Mouse (Mus musculus) heart, adult 2 months (tissue): ENCODE results near the gene Bdnf. TPM values are rescaled to one million over a fixed set of nuclear protein-coding genes. Genes with fewer than 3 reads are reported as not detected.

ENCODE experiments used
- DNase-seq, 2 experiments: peaks; one replicate each; pipeline ENCODE4 v3.0.0; 2021
- H3K27ac ChIP-seq: fragments of 200-600 bp; 2 replicates; pipeline ENCODE4 v1.8.1; 2022
- H3K27me3 ChIP-seq: fragments of 200-500 bp; 2 replicates; pipeline ENCODE4 v1.6.1; 2012; ENCODE audit warnings: mild to moderate bottlenecking, low read length, inconsistent platforms, mixed read lengths; ENCODE audit not compliant: control insufficient read depth, insufficient read depth
- H3K36me3 ChIP-seq: fragments of 200-500 bp; 2 replicates; pipeline ENCODE4 v1.6.1; 2012; ENCODE audit warnings: low read length, inconsistent platforms; ENCODE audit not compliant: control insufficient read depth, insufficient read depth
- H3K4me1 ChIP-seq: fragments of 200-500 bp; 2 replicates; pipeline ENCODE4 v1.6.1; 2011; ENCODE audit warnings: low read length; ENCODE audit not compliant: control insufficient read depth, insufficient read depth
- H3K4me3 ChIP-seq: fragments of 200-600 bp; 2 replicates; pipeline ENCODE4 v1.8.1; 2022
- H3K79me2 ChIP-seq: fragments of 200-500 bp; replicated peaks from 2 replicates; pipeline ENCODE4 v1.6.1; 2012; ENCODE audit warnings: mild to moderate bottlenecking, inconsistent platforms, low read length, moderate library complexity, mixed read lengths; ENCODE audit not compliant: control insufficient read depth, insufficient read depth
- H3K9ac ChIP-seq: fragments of 200-500 bp; 2 replicates; pipeline ENCODE4 v1.6.1; 2012; ENCODE audit warnings: low read depth, mild to moderate bottlenecking, control low read depth, inconsistent platforms, low read length, mixed read lengths
- CTCF ChIP-seq: fragments of 200-600 bp; IDR thresholded peaks from 2 replicates; pipeline ENCODE4 v1.8.1; 2022; ENCODE audit warnings: antibody characterized with exemption, mild to moderate bottlenecking, moderate library complexity
- EP300 ChIP-seq: fragments of 200-500 bp; IDR thresholded peaks from 2 replicates; pipeline ENCODE4 v1.6.1; 2011; ENCODE audit warnings: low read depth, low read length, control low read depth; ENCODE audit not compliant: insufficient read depth
- POLR2A ChIP-seq: fragments of 200-500 bp; IDR thresholded peaks from 2 replicates; pipeline ENCODE4 v1.6.1; 2011; ENCODE audit warnings: mild to moderate bottlenecking, low read depth, low read length, control low read depth; ENCODE audit not compliant: insufficient read depth
- WGBS: fragments of 180-500 bp; shearing (Covaris S2); methylation state at CpG from one replicate; pipeline ENCODE4 v1.1.7; 2018; 5-methylcytosine and 5-hydroxymethylcytosine counted together
- intact Hi-C: fragments of 180-260 bp; cut with DNase I; formaldehyde crosslinking; loops from one replicate; pipeline ENCODE4 v1.15.1; 2025
- polyA plus RNA-seq: library from polyadenylated mRNA; depleted of rRNA; stranded (reverse); fragments of >200 nt; gene quantifications from 2 replicates; pipeline ENCODE4 v1.2.3, GENCODE M21; 2012
- total RNA-seq, 2 experiments: library from RNA; stranded (reverse); gene quantifications; 2 replicates each; pipeline ENCODE4 v1.2.3; 2021

Gene Bdnf
- total and polyA plus RNA-seq, 3 experiments: 1.4 to 7.4 (median 3.0) TPM

DNA sequence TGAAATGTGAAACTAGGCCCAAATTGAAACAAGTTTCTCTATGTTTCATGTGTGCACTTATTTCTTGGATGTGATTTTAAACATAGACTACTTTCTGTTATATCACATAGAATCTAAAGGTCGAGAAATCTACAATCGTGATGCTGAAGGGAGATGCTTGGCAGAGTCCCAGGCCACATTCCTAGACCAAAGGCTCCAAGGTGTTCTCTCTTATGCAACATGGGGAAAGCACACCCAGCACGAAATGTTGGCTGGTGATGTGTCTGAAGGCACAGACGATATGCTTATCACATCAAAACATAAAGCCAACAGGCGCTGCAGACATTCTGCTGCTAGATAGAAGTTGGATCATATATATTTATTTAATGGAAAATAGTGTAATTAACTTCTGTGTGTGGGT, 25.8 kb downstream of the Bdnf start:
- no peaks in the 10 kb centered on the region for H3K4me1 ChIP-seq
- H3K4me3 ChIP-seq: no peak overlapping the region
- no peak overlapping the region for H3K27ac ChIP-seq
- DNase-seq: no peak
- intact Hi-C loops: no loop called here
- no peaks in the 10 kb centered on the region for H3K79me2 ChIP-seq
- 51% methylated on average over 5 of the region's 5 CpGs for WGBS
- no peak overlapping the region for H3K9ac ChIP-seq
- H3K27me3 ChIP-seq: no peaks in the 10 kb centered on the region
- TF ChIP-seq POLR2A (no peak), CTCF (no peak), EP300 (no peak)
- H3K36me3 ChIP-seq: no peaks in the 10 kb centered on the region

DNA sequence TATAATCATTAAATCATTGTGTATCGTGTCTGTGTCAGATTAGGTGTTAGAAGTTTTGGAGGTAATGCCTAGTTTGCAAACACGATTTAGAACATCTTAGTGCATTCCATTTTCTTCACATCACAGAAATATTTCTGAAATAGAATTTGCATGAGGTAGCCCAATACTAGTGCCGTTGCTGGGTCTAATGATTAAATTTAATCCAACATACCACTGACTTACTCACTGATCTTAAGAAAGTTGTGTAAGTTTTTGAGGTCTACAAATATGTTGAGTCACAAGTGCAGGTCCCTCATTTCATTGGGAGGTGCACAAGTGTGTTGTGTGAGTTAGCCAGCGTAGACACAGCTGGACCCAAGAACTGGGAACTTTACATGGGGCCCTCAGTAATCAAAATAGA, 29.1 kb downstream of the Bdnf start:
- Histone ChIP-seq H3K4me1 (no peaks in the 10 kb centered on the region), H3K27me3 (no peaks in the 10 kb centered on the region), H3K27ac (no peak overlapping the region), H3K4me3 (no peak overlapping the region), H3K9ac (no peak overlapping the region), H3K36me3 (no peaks in the 10 kb centered on the region), H3K79me2 (no peaks in the 10 kb centered on the region)
- TF ChIP-seq POLR2A (no peak), CTCF (no peak), EP300 (no peak)
- intact Hi-C loops: no loop called here
- no peak for DNase-seq
- 76% methylated on average over 4 of the region's 4 CpGs for WGBS

DNA sequence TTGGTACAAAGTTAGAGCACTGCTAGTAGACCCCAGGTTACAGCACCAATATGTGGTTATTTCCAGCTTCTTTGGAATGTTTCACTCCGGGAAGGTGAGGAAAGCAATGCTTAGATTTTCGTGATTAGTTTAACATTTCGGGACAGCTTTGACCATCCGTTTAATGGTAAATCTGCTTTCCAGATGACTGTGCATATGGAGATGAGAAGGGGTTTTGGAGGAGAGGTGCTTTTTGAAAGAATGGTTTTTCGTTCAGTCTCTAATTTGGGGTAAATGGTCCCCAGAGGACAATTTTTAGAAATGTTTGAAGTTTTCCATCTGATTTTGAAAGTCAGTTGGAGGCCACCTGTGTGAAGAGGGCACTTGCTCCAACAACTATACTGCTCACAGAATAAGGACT, 29.6 kb downstream of the Bdnf start:
- Histone ChIP-seq H3K27ac (no peak overlapping the region), H3K79me2 (no peaks in the 10 kb centered on the region), H3K9ac (no peak overlapping the region), H3K36me3 (no peaks in the 10 kb centered on the region), H3K4me1 (no peaks in the 10 kb centered on the region), H3K27me3 (no peaks in the 10 kb centered on the region), H3K4me3 (no peak overlapping the region)
- intact Hi-C loops: no loop called here
- 77% methylated on average over 5 of the region's 5 CpGs for WGBS
- DNase-seq: no peak
- TF ChIP-seq EP300 (no peak), CTCF (no peak), POLR2A (no peak)

DNA sequence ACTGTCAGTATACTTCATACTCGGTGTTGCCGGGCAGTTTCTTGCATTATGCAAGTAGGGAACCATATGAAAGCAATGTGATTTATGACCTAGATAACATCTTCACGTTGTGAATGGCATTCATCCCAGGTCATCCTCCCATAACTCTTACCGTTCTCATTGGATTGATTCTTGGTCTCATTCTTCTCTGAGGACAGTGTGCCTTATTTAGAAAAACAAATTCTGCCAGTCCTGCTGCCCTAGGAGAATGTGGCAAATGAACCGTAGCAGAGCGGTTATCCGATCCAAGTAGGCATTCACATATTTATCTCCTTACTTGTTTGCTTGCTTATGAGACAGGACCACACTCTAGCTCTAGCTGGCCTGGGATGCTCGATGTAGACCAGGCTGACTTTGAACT, 32.0 kb downstream of the Bdnf start:
- H3K27me3 ChIP-seq: no peaks in the 10 kb centered on the region
- intact Hi-C loops: no loop called here
- TF ChIP-seq CTCF (no peak), EP300 (no peak), POLR2A (no peak)

DNA sequence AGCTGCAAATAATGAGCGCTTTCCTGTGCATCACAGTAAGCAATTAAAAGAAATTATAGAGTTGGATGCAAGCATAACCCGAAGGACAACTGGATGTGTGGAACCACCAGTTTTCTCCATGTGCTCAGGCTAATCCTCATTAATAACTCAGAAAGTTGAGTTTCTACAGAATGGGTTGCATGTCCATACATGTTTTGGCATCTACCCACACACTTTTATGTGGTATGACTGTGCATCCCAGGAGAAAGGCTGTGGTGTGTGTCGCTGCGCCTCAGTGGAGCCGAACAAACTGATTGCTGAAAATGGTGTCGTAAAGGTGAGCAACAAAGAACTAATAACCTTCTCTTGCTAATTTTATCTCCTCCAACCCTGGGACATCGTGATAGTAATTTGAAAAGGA, 34.8 kb downstream of the Bdnf start:
- H3K27ac ChIP-seq: no peak overlapping the region
- intact Hi-C loops: no loop called here
- no peaks in the 10 kb centered on the region for H3K36me3 ChIP-seq
- DNase-seq: no peak
- H3K4me1 ChIP-seq: no peaks in the 10 kb centered on the region
- H3K79me2 ChIP-seq: no peaks in the 10 kb centered on the region
- H3K27me3 ChIP-seq: no peaks in the 10 kb centered on the region
- 85% methylated on average over 7 of the region's 7 CpGs for WGBS
- H3K4me3 ChIP-seq: no peak overlapping the region
- no peak overlapping the region for H3K9ac ChIP-seq
- TF ChIP-seq CTCF (no peak), EP300 (no peak), POLR2A (no peak)

More for the DNA sequence above, 32.0 kb downstream of the Bdnf start:
- Histone ChIP-seq H3K27ac (no peak overlapping the region), H3K79me2 (no peaks in the 10 kb centered on the region), H3K36me3 (no peaks in the 10 kb centered on the region), H3K4me1 (no peaks in the 10 kb centered on the region), H3K9ac (no peak overlapping the region), H3K4me3 (no peak overlapping the region)
- 77% methylated on average over 8 of the region's 8 CpGs for WGBS
- DNase-seq: no peak

DNA sequence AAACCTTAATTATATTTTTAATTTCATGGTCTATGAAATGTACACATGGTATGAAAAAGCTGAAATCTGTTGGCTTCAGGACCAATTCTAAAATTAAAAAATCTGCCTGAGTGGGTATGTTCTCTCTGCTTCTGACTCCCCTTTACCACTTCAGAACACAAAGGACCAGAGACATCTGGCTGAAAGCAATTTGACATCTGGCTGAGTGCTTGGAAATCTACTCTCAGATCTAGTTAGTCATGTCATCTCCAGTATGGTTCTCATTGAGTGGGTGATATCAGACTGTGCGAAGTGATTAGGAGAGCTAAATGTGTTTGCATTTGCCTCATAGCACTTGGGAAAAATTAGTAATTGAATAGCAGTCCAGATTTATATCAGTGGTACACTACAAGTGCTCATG, 36.5 kb downstream of the Bdnf start:
- no peaks in the 10 kb centered on the region for H3K36me3 ChIP-seq
- H3K79me2 ChIP-seq: no peaks in the 10 kb centered on the region
- H3K27ac ChIP-seq: no peak overlapping the region
- H3K4me1 ChIP-seq: no peaks in the 10 kb centered on the region
- DNase-seq: no peak
- WGBS: 81% methylated on average over 1 of the region's 1 CpGs
- TF ChIP-seq EP300 (no peak), CTCF (no peak), POLR2A (no peak)
- intact Hi-C loops: no loop called here
- H3K4me3 ChIP-seq: no peak overlapping the region
- H3K9ac ChIP-seq: no peak overlapping the region
- H3K27me3 ChIP-seq: no peaks in the 10 kb centered on the region

DNA sequence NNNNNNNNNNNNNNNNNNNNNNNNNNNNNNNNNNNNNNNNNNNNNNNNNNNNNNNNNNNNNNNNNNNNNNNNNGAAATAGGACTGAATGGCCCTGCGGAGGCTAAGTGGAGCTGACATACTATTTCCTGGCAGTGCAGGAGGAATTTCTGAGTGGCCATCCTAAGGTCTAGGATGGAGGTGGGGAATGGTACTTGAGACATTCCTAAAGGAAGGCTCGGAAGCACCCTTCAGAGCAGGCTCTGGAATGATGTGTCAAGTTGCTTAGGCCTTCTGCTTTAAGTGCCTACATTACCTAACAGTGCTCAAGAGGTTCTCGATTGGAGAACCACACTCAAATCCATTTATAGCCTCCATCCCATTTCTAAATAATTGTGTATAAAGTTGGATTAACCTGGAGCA, 50.8 kb downstream of the Bdnf start:
- 69% methylated on average over 3 of the region's 3 CpGs for WGBS

More for the DNA sequence above, 50.8 kb downstream of the Bdnf start:
- Histone ChIP-seq H3K4me3 (no peak overlapping the region), H3K27me3 (no peaks in the 10 kb centered on the region), H3K27ac (no peak overlapping the region), H3K79me2 (no peaks in the 10 kb centered on the region), H3K4me1 (no peaks in the 10 kb centered on the region), H3K9ac (no peak overlapping the region), H3K36me3 (no peaks in the 10 kb centered on the region)
- intact Hi-C loops: no loop called here
- DNase-seq: no peak
- no peak for TF ChIP-seq POLR2A
- TF ChIP-seq CTCF: no peak
- TF ChIP-seq EP300: no peak
